Mouse (Mus musculus) ES-Bruce4 (cell line): Measurements from ENCODE around the gene Gm17571. TPM values are rescaled to one million over a fixed set of nuclear protein-coding genes. Genes with fewer than 3 reads are reported as not detected.

ENCODE experiments used
- H3K27ac ChIP-seq: 2 replicates; pipeline ENCODE4 v1.5.1; 2012; ENCODE audit warnings: low read length, inconsistent platforms; ENCODE audit not compliant: insufficient read depth
- H3K27me3 ChIP-seq: 2 replicates; pipeline ENCODE4 v1.6.1; 2012; ENCODE audit warnings: mild to moderate bottlenecking, low read length, inconsistent platforms; ENCODE audit not compliant: control insufficient read depth, poor library complexity, insufficient read depth, severe bottlenecking
- H3K36me3 ChIP-seq: 2 replicates; pipeline ENCODE4 v1.6.1; 2012; ENCODE audit warnings: inconsistent platforms, mild to moderate bottlenecking, low read length, moderate library complexity; ENCODE audit not compliant: control insufficient read depth, poor library complexity, insufficient read depth, severe bottlenecking
- H3K4me1 ChIP-seq: one replicate; pipeline ENCODE4 v1.8.1; 2011; ENCODE audit warnings: low read length; ENCODE audit not compliant: control insufficient read depth, insufficient read depth
- H3K4me3 ChIP-seq: 2 replicates; pipeline ENCODE4 v1.5.1; 2011; ENCODE audit warnings: low read depth, mild to moderate bottlenecking, low read length
- H3K9ac ChIP-seq: 2 replicates; pipeline ENCODE4 v1.6.1; 2012; ENCODE audit warnings: low read depth, mild to moderate bottlenecking, inconsistent platforms; ENCODE audit not compliant: poor library complexity, severe bottlenecking
- H3K9me3 ChIP-seq: replicated peaks from 2 replicates; pipeline ENCODE4 v1.6.1; 2012; ENCODE audit warnings: mild to moderate bottlenecking, low read length, inconsistent platforms; ENCODE audit not compliant: control insufficient read depth, poor library complexity, insufficient read depth, severe bottlenecking
- CTCF ChIP-seq: IDR thresholded peaks from one replicate; pipeline ENCODE4 v1.8.1; 2011; ENCODE audit warnings: low read depth, low read length
- EP300 ChIP-seq: IDR thresholded peaks from 2 replicates; pipeline ENCODE4 v1.6.1; 2011; ENCODE audit warnings: low read depth, low read length; ENCODE audit not compliant: insufficient read depth
- POLR2A ChIP-seq: IDR thresholded peaks from one replicate; pipeline ENCODE4 v1.8.1; 2011; ENCODE audit warnings: low read length; ENCODE audit not compliant: insufficient read depth
- polyA plus RNA-seq: library from polyadenylated mRNA; stranded (reverse); fragments of >200 nt; gene quantifications from 2 replicates; pipeline ENCODE4 v1.2.4, GENCODE M21; 2011; ENCODE audit warnings: low read depth; ENCODE audit not compliant: missing spikeins, insufficient read depth, insufficient read length

Gm17571 gene
- polyA plus RNA-seq, 1 experiment: not detected

GRCm38 (mm10) chr9:13431646-13432045, 14.9 kb downstream of the Gm17571 start:
- Histone ChIP-seq H3K4me3 (no peak overlapping the region), H3K9me3 (no peaks in the 10 kb centered on the region), H3K36me3 (no peaks in the 10 kb centered on the region), H3K9ac (no peak overlapping the region), H3K27me3 (no peaks in the 10 kb centered on the region), H3K4me1 (no peaks in the 10 kb centered on the region), H3K27ac (no peak overlapping the region)
- TF ChIP-seq CTCF (no peak), POLR2A (no peak), EP300 (no peak)

- Histone ChIP-seq H3K27me3 (no peaks in the 10 kb centered on the region), H3K4me1 (no peaks in the 10 kb centered on the region), H3K9me3 (no peaks in the 10 kb centered on the region), H3K36me3 (no peaks in the 10 kb centered on the region), H3K9ac (no peak overlapping the region), H3K27ac (no peak overlapping the region), H3K4me3 (no peak overlapping the region)
- no peak for TF ChIP-seq CTCF
- no peak for TF ChIP-seq EP300
- no peak for TF ChIP-seq POLR2A
These were observed 15.8 kb downstream of the Gm17571 start for GRCm38 (mm10) chr9:13430744-13431143.

- Histone ChIP-seq H3K4me1 (no peaks in the 10 kb centered on the region), H3K27ac (no peak overlapping the region), H3K9ac (no peak overlapping the region), H3K36me3 (no peaks in the 10 kb centered on the region), H3K9me3 (no peaks in the 10 kb centered on the region), H3K27me3 (no peaks in the 10 kb centered on the region), H3K4me3 (no peak overlapping the region)
- TF ChIP-seq CTCF: no peak
- TF ChIP-seq POLR2A: no peak
- TF ChIP-seq EP300: no peak
These were observed 16.3 kb downstream of the Gm17571 start for GRCm38 (mm10) chr9:13430302-13430701.

- Histone ChIP-seq H3K9ac (no peak overlapping the region), H3K4me3 (no peak overlapping the region), H3K36me3 (no peaks in the 10 kb centered on the region), H3K4me1 (no peaks in the 10 kb centered on the region), H3K9me3 (no peaks in the 10 kb centered on the region), H3K27ac (no peak overlapping the region), H3K27me3 (no peaks in the 10 kb centered on the region)
- no peak for TF ChIP-seq EP300
- TF ChIP-seq CTCF: no peak
- TF ChIP-seq POLR2A: no peak
These were observed 17.0 kb downstream of the Gm17571 start for GRCm38 (mm10) chr9:13429477-13430125.

- Histone ChIP-seq H3K4me3 (no peak overlapping the region), H3K9me3 (no peaks in the 10 kb centered on the region), H3K4me1 (no peaks in the 10 kb centered on the region), H3K9ac (no peak overlapping the region), H3K27ac (no peak overlapping the region), H3K36me3 (no peaks in the 10 kb centered on the region), H3K27me3 (no peaks in the 10 kb centered on the region)
- TF ChIP-seq EP300: no peak
- no peak for TF ChIP-seq POLR2A
- TF ChIP-seq CTCF: no peak
These were observed 21.3 kb downstream of the Gm17571 start for GRCm38 (mm10) chr9:13425031-13425940.

- Histone ChIP-seq H3K4me1 (no peaks in the 10 kb centered on the region), H3K9me3 (no peaks in the 10 kb centered on the region), H3K27me3 (no peaks in the 10 kb centered on the region), H3K9ac (no peak overlapping the region), H3K27ac (no peak overlapping the region), H3K36me3 (no peaks in the 10 kb centered on the region), H3K4me3 (no peak overlapping the region)
- TF ChIP-seq EP300: no peak
- TF ChIP-seq CTCF: no peak
- TF ChIP-seq POLR2A: no peak
These were observed 32.3 kb downstream of the Gm17571 start for GRCm38 (mm10) chr9:13414230-13414766.

Other genes with a start within 250 kb of the Gm17571 start
- gene Jrkl, start 200.9 kb downstream of the Gm17571 start, polyA plus RNA-seq: 8.8 and 10.6 TPM in 2 replicates
- 4.8 and 5.6 TPM in 2 replicates for gene Ccdc82, start 199.8 kb downstream of the Gm17571 start, polyA plus RNA-seq
- 1.4 and 1.9 TPM in 2 replicates for gene Maml2, start 148.8 kb downstream of the Gm17571 start, polyA plus RNA-seq